Mouse (Mus musculus) layer of hippocampus, adult 9-11 months (tissue): ENCODE results near the gene Rhbdl2.

Experiments used
- DNase-seq: peaks from one replicate; pipeline ENCODE4 v3.0.0; 2022

Rhbdl2 gene

GRCm38 (mm10) chr4:123814030-123814501 lies 26.4 kb downstream of the Rhbdl2 start:
- DNase-seq, result no peak

GRCm38 (mm10) chr4:123819093-123819610 lies 31.5 kb downstream of the Rhbdl2 start:
- DNase-seq, result no peak

- DNase-seq, result no peak
Observed at GRCm38 (mm10) chr4:123842126-123842525, 54.5 kb downstream of the Rhbdl2 start.

- DNase-seq, result no peak
Observed at GRCm38 (mm10) chr4:123856888-123857287, 69.2 kb downstream of the Rhbdl2 start.

GRCm38 (mm10) chr4:123858090-123858489 lies 70.4 kb downstream of the Rhbdl2 start:
- DNase-seq, result no peak

- DNase-seq, result no peak
Observed at GRCm38 (mm10) chr4:123859379-123859778, 71.7 kb downstream of the Rhbdl2 start, which contains the start of gene 4933427I04Rik. TSS of gene 4933427I04Rik (plus strand) at chr4:123859679.

GRCm38 (mm10) chr4:123859803-123860202 lies 72.1 kb downstream of the Rhbdl2 start:
- no peak for DNase-seq

GRCm38 (mm10) chr4:123860621-123861020 lies 72.9 kb downstream of the Rhbdl2 start:
- DNase-seq, result no peak
